Mouse (Mus musculus): ENCODE measurements around the gene Atp1b4. TPM values are rescaled to one million over a fixed set of nuclear protein-coding genes. Genes with fewer than 3 reads are reported as not detected.
"Not testable (repeated sequence)": the region's sequence is repeated elsewhere in the genome, so short reads cannot be mapped to it uniquely, and the experiment has no call there.

The Atp1b4 gene
- polyA plus RNA-seq (2021), result not detected

- CTCF ChIA-PET, result interaction anchor here (1.2 kb wide), 1 partner anchor 126 kb away, joined by 3 read pairs; no protein-coding TSS in a partner anchor
- in situ Hi-C loops (cut with MboI; ENCODE audit: low pct_unique_long_range_greater_than_20kb), result no loop called here
- DNase-seq (ENCODE audit: low read depth, low spot score) (no peak), ATAC-seq (no peak)
- no peak for TF ChIP-seq CTCF (IDR thresholded peaks at IDR 0.05)
- POLR2A ChIA-PET, result no interaction called here
- H3K27me3 ChIP-seq, result peaks cover 9% of the 10 kb centered on the region
These were observed at the start of gene Atp1b4 for GRCm38 (mm10) chrX:38315884-38316283. Atp1b4 (plus strand) TSS chrX:38316184.

- H3K27me3 ChIP-seq, result peaks cover 9% of the 10 kb centered on the region
- no peak for TF ChIP-seq CTCF (IDR thresholded peaks at IDR 0.05)
- in situ Hi-C loops (cut with MboI; ENCODE audit: low pct_unique_long_range_greater_than_20kb), result no loop called here
- DNase-seq (ENCODE audit: low read depth, low spot score), result no peak
- ChIA-PET POLR2A (no interaction called here), CTCF (no interaction called here)
- ATAC-seq, result no peak
These were observed 7.4 kb upstream of the Atp1b4 start for GRCm38 (mm10) chrX:38308597-38308996.

- ChIA-PET POLR2A (no interaction called here), CTCF (no interaction called here)
- ATAC-seq (no peak), DNase-seq (ENCODE audit: low read depth, low spot score) (no peak)
- in situ Hi-C loops (cut with MboI; ENCODE audit: low pct_unique_long_range_greater_than_20kb), result no loop called here
- no peak for TF ChIP-seq CTCF (IDR thresholded peaks at IDR 0.05)
- H3K27me3 ChIP-seq, result peaks cover 15% of the 10 kb centered on the region
These were observed 4.9 kb upstream of the Atp1b4 start for GRCm38 (mm10) chrX:38311054-38311453.

- no peak for DNase-seq (ENCODE audit: low read depth, low spot score)
- ATAC-seq, result no peak
- no peak for TF ChIP-seq CTCF (IDR thresholded peaks at IDR 0.05)
These were observed 2.9 kb upstream of the Atp1b4 start for GRCm38 (mm10) chrX:38312910-38313625.

GRCm38 (mm10) chrX:38313626-38314210, 2.3 kb upstream of the Atp1b4 start:
- ChIA-PET CTCF (no interaction called here), POLR2A (no interaction called here)
- in situ Hi-C loops (cut with MboI; ENCODE audit: low pct_unique_long_range_greater_than_20kb), result no loop called here
- H3K27me3 ChIP-seq, result peaks cover 15% of the 10 kb centered on the region
- DNase-seq (ENCODE audit: low read depth, low spot score) (no peak), ATAC-seq (no peak)
- no peak for TF ChIP-seq CTCF (IDR thresholded peaks at IDR 0.05)

More at GRCm38 (mm10) chrX:38312910-38313625, 2.9 kb upstream of the Atp1b4 start:
- ChIA-PET POLR2A (no interaction called here), CTCF (no interaction called here)
- in situ Hi-C loops (cut with MboI; ENCODE audit: low pct_unique_long_range_greater_than_20kb), result no loop called here
- peaks cover 15% of the 10 kb centered on the region for H3K27me3 ChIP-seq

- ATAC-seq (no peak), DNase-seq (ENCODE audit: low read depth, low spot score) (no peak)
- in situ Hi-C loops (cut with MboI; ENCODE audit: low pct_unique_long_range_greater_than_20kb), result no loop called here
- peaks cover 45% of the 10 kb centered on the region for H3K27me3 ChIP-seq
- TF ChIP-seq CTCF (IDR thresholded peaks at IDR 0.05), result no peak
- ChIA-PET POLR2A (interaction anchor here (1.2 kb wide), 1 partner anchor 10 kb away, joined by 3 read pairs; no protein-coding TSS in a partner anchor), CTCF (no interaction called here)
These were observed 14.9 kb downstream of the Atp1b4 start for GRCm38 (mm10) chrX:38330695-38331406.

- in situ Hi-C loops (cut with MboI; ENCODE audit: low pct_unique_long_range_greater_than_20kb), result no loop called here
- ChIA-PET POLR2A (no interaction called here), CTCF (interaction anchor here (1.7 kb wide), 1 partner anchor 104 kb away, joined by 5 read pairs; no protein-coding TSS in a partner anchor)
- no peak for DNase-seq (ENCODE audit: low read depth, low spot score)
- TF ChIP-seq CTCF (IDR thresholded peaks at IDR 0.05), result peak; percentile 56
- no peak for ATAC-seq
- peaks cover 43% of the 10 kb centered on the region for H3K27me3 ChIP-seq
These were observed 18.6 kb downstream of the Atp1b4 start for GRCm38 (mm10) chrX:38334329-38335279.

GRCm38 (mm10) chrX:38362016-38362415, 46.0 kb downstream of the Atp1b4 start:
- in situ Hi-C loops (cut with MboI; ENCODE audit: low pct_unique_long_range_greater_than_20kb), result no loop called here
- ATAC-seq (no peak), DNase-seq (ENCODE audit: low read depth, low spot score) (no peak)
- no peaks in the 10 kb centered on the region for H3K27me3 ChIP-seq
- CTCF ChIA-PET, result no interaction called here
- POLR2A ChIA-PET, result no interaction called here
- no peak for TF ChIP-seq CTCF (IDR thresholded peaks at IDR 0.05)

- in situ Hi-C loops (cut with MboI; ENCODE audit: low pct_unique_long_range_greater_than_20kb); ATAC-seq; DNase-seq (ENCODE audit: low read depth, low spot score); H3K27me3 ChIP-seq; POLR2A ChIA-PET; CTCF ChIA-PET: not testable (repeated sequence)
These were observed 48.6 kb downstream of the Atp1b4 start for GRCm38 (mm10) chrX:38364621-38365020.

- in situ Hi-C loops (cut with MboI; ENCODE audit: low pct_unique_long_range_greater_than_20kb); H3K27me3 ChIP-seq; POLR2A ChIA-PET; DNase-seq (ENCODE audit: low read depth, low spot score); CTCF ChIA-PET; ATAC-seq: not testable (repeated sequence)
These were observed 57.2 kb downstream of the Atp1b4 start for GRCm38 (mm10) chrX:38373169-38373568.

Other genes with a start within 250 kb of the Atp1b4 start
- gene Rhox10, start 249.7 kb upstream of the Atp1b4 start, polyA plus RNA-seq (2021), result not detected
- not detected for gene Rhox11, start 231.0 kb upstream of the Atp1b4 start, polyA plus RNA-seq (2021)
- gene Rhox12, start 205.3 kb upstream of the Atp1b4 start, polyA plus RNA-seq (2021), result not detected
- not detected for gene Rhox13, start 195.0 kb upstream of the Atp1b4 start, polyA plus RNA-seq (2021)
- gene Zbtb33, start 126.4 kb upstream of the Atp1b4 start, polyA plus RNA-seq (2021), result 24.9 TPM
- gene Tmem255a, start 63.7 kb upstream of the Atp1b4 start, polyA plus RNA-seq (2021), result 0.01 TPM
- 415 TPM for gene Lamp2, start 140.3 kb downstream of the Atp1b4 start, polyA plus RNA-seq (2021)